Mouse (Mus musculus) ovary, adult 10 weeks (tissue): ENCODE measurements around the gene Timm29. TPM values are rescaled to one million over a fixed set of nuclear protein-coding genes. Genes with fewer than 3 reads are reported as not detected.

ENCODE experiments used
- polyA plus RNA-seq: library from polyadenylated mRNA; stranded (reverse); fragments of 350-450 nt; fragmentation: Illumina TruSeq; extraction: RNeasy Lipid Tissue Mini Kit (QIAGEN cat#74804); gene quantifications from one replicate; pipeline ENCODE4 v1.2.3, GENCODE M21; 2014

Timm29 gene
- polyA plus RNA-seq = 47.5 TPM

GRCm38 (mm10) chr9:21592703-21593121 is at the start of gene Timm29, which contains the start of gene Yipf2:
Timm29 (plus strand) TSS chr9:21592722.
Yipf2 (minus strand) TSS chr9:21592828.

GRCm38 (mm10) chr9:21546789-21547074 is 45.8 kb upstream of the Timm29 start, which contains the start of gene Carm1:
Carm1 (plus strand) TSS chr9:21546894.

GRCm38 (mm10) chr9:21615617-21616231 is 23.2 kb downstream of the Timm29 start, which contains the start of gene Smarca4:
Smarca4 (plus strand) TSS chr9:21616169.

Other genes starting within 250 kb of the Timm29 start
- gene Ilf3, start 224.9 kb upstream of the Timm29 start, polyA plus RNA-seq = 48.9 TPM
- gene Qtrt1, start 180.9 kb upstream of the Timm29 start, polyA plus RNA-seq = not detected
- 11.7 TPM for gene Dnm2, start 167.8 kb upstream of the Timm29 start, polyA plus RNA-seq
- gene Tmed1, start 82.5 kb upstream of the Timm29 start, polyA plus RNA-seq = 5.1 TPM
- gene AB124611, start 66.5 kb upstream of the Timm29 start, polyA plus RNA-seq = 4.7 TPM
- 4.8 TPM for gene Carm1, start 45.8 kb upstream of the Timm29 start, polyA plus RNA-seq
- gene Yipf2, start 106 bp downstream of the Timm29 start, polyA plus RNA-seq = 7.0 TPM
- gene Smarca4, start 23.4 kb downstream of the Timm29 start, polyA plus RNA-seq = 6.6 TPM
- 21.2 TPM for gene Ldlr, start 130.8 kb downstream of the Timm29 start, polyA plus RNA-seq
- gene Spc24, start 167.6 kb downstream of the Timm29 start, polyA plus RNA-seq = 5.9 TPM
- 32.1 TPM for gene Kank2, start 206.0 kb downstream of the Timm29 start, polyA plus RNA-seq
- not detected for gene Angptl8, start 242.8 kb downstream of the Timm29 start, polyA plus RNA-seq